Mouse (Mus musculus) adrenal gland, postnatal 25 days (tissue): ENCODE measurements around the gene Gm3259. TPM values are rescaled to one million over a fixed set of nuclear protein-coding genes. Genes with fewer than 3 reads are reported as not detected.
"Not testable (repeated sequence)": the region's sequence is repeated elsewhere in the genome, so short reads cannot be mapped to it uniquely, and the experiment has no call there.

ENCODE experiments used
- DNase-seq: peaks from one replicate; pipeline ENCODE4 v3.0.0; 2021; ENCODE audit warnings: mixed read lengths
- long read RNA-seq: library from polyadenylated mRNA; stranded (forward); transcript quantifications from one replicate; pipeline ENCODE4 v2.0.0, GENCODE M21; 2021
- total RNA-seq: library from RNA; stranded (reverse); gene quantifications from 2 replicates; pipeline ENCODE4 v1.2.3, GENCODE M21; 2021

Gm3259 gene
- total RNA-seq = not detected in 2 replicates
- long read RNA-seq = 0 reads

DNA sequence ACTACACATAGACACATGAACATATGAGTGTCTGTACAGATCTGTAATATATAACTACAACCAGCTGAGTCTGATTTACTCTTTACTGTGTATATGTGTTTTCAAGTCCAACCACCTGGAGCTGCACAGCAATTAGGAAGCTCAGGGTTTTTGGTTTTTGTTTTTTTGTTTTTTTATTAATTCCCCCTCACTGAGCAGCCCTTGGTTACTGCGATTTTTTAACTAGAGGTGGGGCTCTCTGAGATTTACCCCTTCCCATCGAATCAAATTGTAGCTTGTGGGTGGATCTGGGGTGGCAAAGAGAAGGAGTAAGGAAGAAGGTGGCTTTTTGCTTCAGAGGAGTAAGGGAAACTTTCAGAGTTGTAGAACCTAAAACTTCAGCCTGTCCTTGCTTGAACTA lies at the start of gene Gm3259:
Gene Gm3259, plus strand, starts transcription at position 301 of the 400 bp plus-strand sequence.
- not testable (repeated sequence) for DNase-seq

GRCm38 (mm10) chr5:95272668-95273067 lies 33.0 kb upstream of the Gm3259 start, which contains the start of gene Gm10424:
Gene Gm10424 (minus strand): TSS chr5:95272768.
- DNase-seq = not testable (repeated sequence)

Other genes starting within 250 kb of the Gm3259 start
- not detected in 2 replicates for gene Gm7942, start 199.0 kb upstream of the Gm3259 start, total RNA-seq
- not detected in 2 replicates for gene Gm16513, start 123.3 kb upstream of the Gm3259 start, total RNA-seq
- not detected in 2 replicates for gene Gm10424, start 33.1 kb upstream of the Gm3259 start, total RNA-seq
- not detected in 2 replicates for gene D5Ertd577e, start 150.9 kb downstream of the Gm3259 start, total RNA-seq
- gene Gm3286, start 204.8 kb downstream of the Gm3259 start, total RNA-seq = not detected in 2 replicates